Mouse (Mus musculus) retina, postnatal 1 day (tissue): ENCODE measurements around the gene Soga1.

Experiments
- DNase-seq: peaks from one replicate; pipeline ENCODE4 v3.0.0-alpha.2; 2012

The Soga1 gene

GRCm38 (mm10) chr2:157060557-157061305, 18.3 kb downstream of the Soga1 start:
- no peak for DNase-seq

GRCm38 (mm10) chr2:157060037-157060436, 19.0 kb downstream of the Soga1 start:
- DNase-seq = no peak

GRCm38 (mm10) chr2:157059166-157059565, 19.9 kb downstream of the Soga1 start:
- DNase-seq = no peak

- DNase-seq = peak; percentile 92
Observed at GRCm38 (mm10) chr2:157058342-157058998, 20.6 kb downstream of the Soga1 start.

GRCm38 (mm10) chr2:157057758-157058157, 21.3 kb downstream of the Soga1 start:
- DNase-seq = no peak

GRCm38 (mm10) chr2:157057186-157057585, 21.9 kb downstream of the Soga1 start:
- DNase-seq = no peak

GRCm38 (mm10) chr2:157055721-157056120, 23.3 kb downstream of the Soga1 start:
- DNase-seq = no peak

GRCm38 (mm10) chr2:157054816-157055215, 24.2 kb downstream of the Soga1 start:
- DNase-seq = no peak

- no peak for DNase-seq
Observed at GRCm38 (mm10) chr2:157054297-157054696, 24.8 kb downstream of the Soga1 start.

- no peak for DNase-seq
Observed at GRCm38 (mm10) chr2:157053787-157054186, 25.3 kb downstream of the Soga1 start.

GRCm38 (mm10) chr2:157053124-157053523, 25.9 kb downstream of the Soga1 start:
- DNase-seq = no peak

GRCm38 (mm10) chr2:157052448-157052847, 26.6 kb downstream of the Soga1 start:
- no peak for DNase-seq

GRCm38 (mm10) chr2:157049831-157050243, 29.2 kb downstream of the Soga1 start:
- peak; percentile 90 for DNase-seq

- DNase-seq = no peak
Observed at GRCm38 (mm10) chr2:157048395-157049181, 30.5 kb downstream of the Soga1 start.

GRCm38 (mm10) chr2:157046956-157047355, 32.1 kb downstream of the Soga1 start:
- DNase-seq = no peak

- DNase-seq = no peak
Observed at GRCm38 (mm10) chr2:157045932-157046331, 33.1 kb downstream of the Soga1 start.

GRCm38 (mm10) chr2:157043987-157044386, 35.1 kb downstream of the Soga1 start:
- DNase-seq = peak; percentile 32

- DNase-seq = no peak
Observed at GRCm38 (mm10) chr2:157043556-157043955, 35.5 kb downstream of the Soga1 start.

- no peak for DNase-seq
Observed at GRCm38 (mm10) chr2:157041421-157041820, 37.6 kb downstream of the Soga1 start.

GRCm38 (mm10) chr2:157040649-157041046, 38.4 kb downstream of the Soga1 start:
- DNase-seq = no peak

GRCm38 (mm10) chr2:157039900-157040648, 39.0 kb downstream of the Soga1 start:
- DNase-seq = no peak

- no peak for DNase-seq
Observed at GRCm38 (mm10) chr2:157037303-157037702, 41.8 kb downstream of the Soga1 start.

GRCm38 (mm10) chr2:157036400-157036799, 42.7 kb downstream of the Soga1 start:
- DNase-seq = no peak
